Mouse (Mus musculus): ENCODE results near the gene Eif2s1.

GRCm38 (mm10) chr12:78891149-78891548, 29.5 kb downstream of the Eif2s1 start:
- no peak for TF ChIP-seq CTCF (IDR thresholded peaks at IDR 0.05; ENCODE audit: insufficient read depth, low read depth, low read length)
- no peak for TF ChIP-seq POLR2A (IDR thresholded peaks at IDR 0.05; ENCODE audit: insufficient read depth, low read depth, low read length)

Data from olfactory bulb, adult 2 months (tissue).